Mouse (Mus musculus) intestine, embryonic 16.5 days (tissue): ENCODE measurements at regions not wholly inside any gene's neighbourhood (a gene's known extent, or its start where the extent isn't known, plus 50 kb on each side); places are given as distances from the start of the nearest gene placed in this dataset.

Source experiments
- ATAC-seq: fragments of 200-750 bp; cut with Nextera tagmentation; 2 replicates; pipeline ENCODE4 v1.8.0; 2017; ENCODE audit warnings: moderate TSS enrichment, moderate library complexity
- H3K27ac ChIP-seq: fragments of 300-500 bp; sonication (generic); 2 replicates; pipeline ENCODE4 v1.5.1; 2014; ENCODE audit warnings: mild to moderate bottlenecking, low read length
- H3K27me3 ChIP-seq: fragments of 300-500 bp; sonication (generic); replicated peaks from 2 replicates; pipeline ENCODE4 v1.6.1; 2014; ENCODE audit warnings: low read length, control low read depth, mixed read lengths; ENCODE audit not compliant: control insufficient read depth, insufficient read depth
- H3K36me3 ChIP-seq: fragments of 300-500 bp; sonication (generic); 2 replicates; pipeline ENCODE4 v1.6.1; 2014; ENCODE audit warnings: low read length, control low read depth; ENCODE audit not compliant: control insufficient read depth, insufficient read depth
- H3K4me1 ChIP-seq: fragments of 300-500 bp; sonication (generic); 2 replicates; pipeline ENCODE4 v1.6.1; 2014; ENCODE audit warnings: low read length, control low read depth, mixed read lengths; ENCODE audit not compliant: control insufficient read depth, insufficient read depth
- H3K4me2 ChIP-seq: fragments of 300-500 bp; sonication (generic); 2 replicates; pipeline ENCODE4 v1.6.1; 2014; ENCODE audit warnings: low read depth, low read length, control low read depth
- H3K4me3 ChIP-seq: fragments of 300-500 bp; sonication (generic); 2 replicates; pipeline ENCODE4 v1.5.1; 2014; ENCODE audit warnings: mild to moderate bottlenecking, low read length
- H3K9ac ChIP-seq: fragments of 300-500 bp; sonication (generic); 2 replicates; pipeline ENCODE4 v1.6.1; 2014; ENCODE audit warnings: low read depth, low read length
- H3K9me3 ChIP-seq: fragments of 300-500 bp; sonication (generic); 2 replicates; pipeline ENCODE4 v1.6.1; 2016; ENCODE audit warnings: low read length, control low read depth; ENCODE audit not compliant: control insufficient read depth
- WGBS: fragments of 180-500 bp; shearing (Covaris S2); extraction: QIAGEN DNeasy Blood & Tissue Kit; methylation state at CpG from one replicate; pipeline ENCODE4 v1.1.7; 2014; 5-methylcytosine and 5-hydroxymethylcytosine counted together

DNA sequence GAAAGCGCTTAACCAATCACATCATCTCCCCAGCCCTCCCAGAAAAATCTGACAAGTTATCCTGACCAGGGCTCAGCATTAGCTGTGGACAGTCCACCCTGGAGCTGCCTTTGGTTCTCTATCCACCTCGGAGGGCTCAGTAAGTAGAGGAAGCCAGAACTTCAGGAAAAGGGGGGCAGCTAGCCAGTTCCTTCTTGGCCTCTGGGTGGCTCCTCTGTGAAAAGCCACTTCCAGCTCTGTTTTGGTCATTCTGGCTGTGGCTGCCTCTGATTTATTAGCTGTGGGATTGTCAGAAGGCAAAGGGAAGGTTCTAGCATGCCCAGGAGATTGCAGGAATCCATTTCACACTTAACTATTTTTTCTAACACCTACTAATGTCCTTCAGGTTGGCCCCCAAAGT lies 59.6 kb upstream of the Cux1 start:
- 56% methylated on average over 2 of the region's 2 CpGs for WGBS
- no peak overlapping the region for H3K4me3 ChIP-seq
- H3K4me1 ChIP-seq: peaks cover 5% of the 10 kb centered on the region; the same call in 1 of the 2 replicates
- H3K36me3 ChIP-seq: no peaks in the 10 kb centered on the region
- H3K4me2 ChIP-seq: no peak overlapping the region
- no peak overlapping the region for H3K27ac ChIP-seq
- H3K27me3 ChIP-seq: 0 out of 2 replicates have a peak, but pooled peaks cover 2% of the 10 kb centered on the region
- H3K9me3 ChIP-seq: no peaks in the 10 kb centered on the region
- no peak overlapping the region for H3K9ac ChIP-seq
- no peak for ATAC-seq

DNA sequence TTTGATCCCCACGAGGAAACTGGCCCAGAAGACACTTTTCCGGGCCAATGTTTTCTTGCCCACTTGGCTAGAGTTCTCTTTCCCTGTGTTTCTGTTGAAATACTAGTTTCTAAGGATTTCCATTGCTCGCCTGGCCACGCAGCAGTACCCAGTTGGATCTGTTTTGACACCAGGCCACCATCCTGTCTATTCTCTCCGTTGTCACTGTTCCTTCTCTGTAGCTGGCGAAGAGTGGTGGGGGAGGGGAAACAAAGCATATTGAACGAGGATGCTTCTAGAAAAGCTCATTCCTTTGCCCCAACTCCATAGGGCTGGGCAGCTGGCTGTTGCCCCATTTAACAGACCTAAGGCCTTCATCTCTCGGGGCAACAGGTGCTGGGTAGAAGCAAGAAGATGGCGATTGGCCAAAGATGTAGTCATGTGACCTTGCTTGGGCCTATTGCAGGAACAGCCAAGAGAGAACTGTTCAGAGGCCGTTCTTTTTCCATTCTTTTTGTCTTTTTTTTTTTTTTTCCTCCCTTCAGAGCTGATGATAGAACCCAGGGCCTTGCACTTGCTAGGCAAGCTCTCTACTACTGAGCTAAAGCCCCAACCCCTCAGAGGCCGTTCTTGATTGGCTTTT lies 60.5 kb upstream of the Cux1 start:
- H3K4me3 ChIP-seq: no peak overlapping the region
- 72% methylated on average over 11 of the region's 11 CpGs for WGBS
- H3K4me1 ChIP-seq: peaks cover 2% of the 10 kb centered on the region; the same call in 1 of the 2 replicates
- no peak overlapping the region for H3K9ac ChIP-seq
- no peaks in the 10 kb centered on the region for H3K9me3 ChIP-seq
- ATAC-seq: no peak
- H3K27me3 ChIP-seq: 0 out of 2 replicates have a peak, but pooled peaks cover 2% of the 10 kb centered on the region
- H3K27ac ChIP-seq: no peak overlapping the region
- no peaks in the 10 kb centered on the region for H3K36me3 ChIP-seq
- no peak overlapping the region for H3K4me2 ChIP-seq

DNA sequence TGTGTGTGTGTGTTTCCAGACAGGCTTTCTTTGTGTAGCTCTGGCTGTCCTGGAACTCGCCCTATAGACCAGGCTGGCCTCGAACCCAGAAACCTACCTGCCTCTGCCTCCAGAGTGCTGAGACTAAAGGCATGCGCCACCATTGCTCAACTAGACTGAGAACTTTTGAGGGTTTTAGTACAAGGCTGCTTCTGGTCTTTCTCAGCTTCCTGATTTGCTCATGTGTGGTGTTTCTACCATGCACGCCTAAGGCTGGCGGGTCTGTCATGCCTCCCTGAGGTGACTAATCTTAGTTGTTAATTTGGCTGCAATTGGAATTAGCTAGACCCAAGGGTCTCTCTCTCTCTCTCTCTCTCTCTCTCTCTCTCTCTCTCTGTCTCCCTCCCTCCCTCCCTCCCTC lies 61.2 kb upstream of the Cux1 start:
- no peak overlapping the region for H3K9ac ChIP-seq
- no peak overlapping the region for H3K27ac ChIP-seq
- H3K36me3 ChIP-seq: no peaks in the 10 kb centered on the region
- H3K4me2 ChIP-seq: no peak overlapping the region
- no peaks in the 10 kb centered on the region for H3K4me1 ChIP-seq
- no peak overlapping the region for H3K4me3 ChIP-seq
- H3K9me3 ChIP-seq: no peaks in the 10 kb centered on the region
- no peak for ATAC-seq
- 0 out of 2 replicates have a peak, but pooled peaks cover 2% of the 10 kb centered on the region for H3K27me3 ChIP-seq
- 93% methylated on average over 5 of the region's 5 CpGs for WGBS

DNA sequence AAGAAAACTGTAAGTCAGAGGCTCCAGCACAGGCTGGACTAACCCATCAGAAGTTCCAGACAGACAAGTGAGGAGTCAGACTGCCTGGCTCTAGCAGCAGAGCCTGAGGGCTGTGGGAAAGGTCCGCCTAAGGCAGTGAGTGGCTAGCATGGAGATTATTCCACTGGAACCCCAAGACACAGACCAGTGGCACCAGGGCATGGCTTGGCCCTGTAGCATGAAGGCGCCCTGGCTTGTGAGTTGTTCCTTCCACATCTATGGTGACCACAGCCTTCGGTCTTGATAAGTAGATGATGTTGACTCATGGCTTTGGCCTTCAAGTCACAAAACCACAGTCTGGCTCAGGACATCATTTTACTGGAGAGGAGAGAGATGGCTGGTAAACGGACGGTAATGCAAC lies 60.7 kb upstream of the Myl10 start:
- Histone ChIP-seq H3K36me3 (no peaks in the 10 kb centered on the region), H3K9me3 (no peaks in the 10 kb centered on the region), H3K4me3 (no peak overlapping the region), H3K27ac (no peak overlapping the region), H3K9ac (no peak overlapping the region), H3K4me2 (no peak overlapping the region), H3K4me1 (no peaks in the 10 kb centered on the region), H3K27me3 (no peaks in the 10 kb centered on the region)
- no peak for ATAC-seq
- 76% methylated on average over 5 of the region's 5 CpGs for WGBS

DNA sequence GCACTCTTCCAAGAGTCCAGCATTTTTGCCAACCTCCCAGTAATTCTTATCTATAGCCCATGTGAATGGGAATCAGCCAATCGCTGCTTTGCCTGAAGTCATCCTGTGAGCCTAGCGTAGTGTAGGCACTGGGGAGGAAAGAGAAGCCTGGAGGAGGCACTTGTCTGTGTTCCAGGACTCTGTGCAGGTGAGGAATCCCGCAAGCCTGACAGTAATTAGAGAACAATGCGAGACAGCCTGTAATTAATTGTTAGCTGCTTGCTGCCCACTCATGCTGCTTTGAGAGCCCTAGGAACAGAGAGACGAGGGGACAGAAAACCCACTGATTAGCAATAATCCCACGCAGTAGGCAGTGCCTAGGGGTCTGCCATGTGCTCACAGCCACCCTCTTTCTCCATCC lies 59.0 kb upstream of the Myl10 start:
- no peak overlapping the region for H3K4me3 ChIP-seq
- no peaks in the 10 kb centered on the region for H3K36me3 ChIP-seq
- no peak for ATAC-seq
- no peak overlapping the region for H3K4me2 ChIP-seq
- no peaks in the 10 kb centered on the region for H3K27me3 ChIP-seq
- no peak overlapping the region for H3K9ac ChIP-seq
- no peak overlapping the region for H3K27ac ChIP-seq
- H3K4me1 ChIP-seq: peaks cover 12% of the 10 kb centered on the region
- 68% methylated on average over 6 of the region's 6 CpGs for WGBS
- no peaks in the 10 kb centered on the region for H3K9me3 ChIP-seq

DNA sequence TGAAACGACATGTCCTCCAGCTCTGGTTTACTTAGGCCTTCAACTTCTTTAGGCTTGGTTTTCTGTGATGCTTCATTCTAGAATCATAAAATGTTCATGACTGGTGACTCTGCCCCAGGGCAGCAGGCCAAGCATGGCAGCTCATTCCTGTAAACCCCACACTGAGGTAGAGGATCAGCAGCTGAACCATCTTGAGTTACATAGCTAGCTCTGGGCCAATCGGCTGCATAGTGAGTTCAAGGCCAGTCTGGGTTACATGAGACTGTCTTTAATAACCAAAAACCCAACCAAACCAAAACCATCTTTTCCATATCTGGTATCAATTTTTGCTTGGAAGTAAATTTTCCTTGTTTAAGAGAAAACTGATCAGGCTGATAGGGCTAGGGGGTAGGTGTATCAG lies 57.8 kb upstream of the Myl10 start:
- Histone ChIP-seq H3K4me2 (no peak overlapping the region), H3K36me3 (no peaks in the 10 kb centered on the region), H3K4me3 (no peak overlapping the region), H3K27me3 (no peaks in the 10 kb centered on the region), H3K9me3 (no peaks in the 10 kb centered on the region), H3K9ac (no peak overlapping the region), H3K4me1 (peaks cover 12% of the 10 kb centered on the region), H3K27ac (no peak overlapping the region)
- no peak for ATAC-seq
- 84% methylated on average over 2 of the region's 2 CpGs for WGBS

DNA sequence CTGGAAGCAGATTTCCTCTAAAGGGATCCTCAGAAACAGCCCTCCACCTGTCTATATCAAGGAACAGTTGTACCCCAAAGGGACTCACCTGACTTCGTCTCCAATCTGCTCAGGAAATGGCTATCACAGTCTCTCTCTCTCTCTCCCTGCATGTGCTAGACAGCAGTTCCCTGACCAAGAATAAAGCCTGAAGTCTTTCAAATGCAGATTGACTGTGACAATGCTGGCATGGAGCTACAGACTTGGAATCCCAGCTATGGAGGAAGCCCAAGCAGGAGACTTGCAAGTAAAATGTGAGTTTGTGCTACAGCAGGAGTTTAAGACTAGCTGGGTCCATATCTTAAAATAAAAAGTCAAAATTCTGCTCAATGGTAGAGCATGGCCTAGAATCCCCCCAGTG lies 56.5 kb upstream of the Myl10 start:
- Histone ChIP-seq H3K9ac (no peak overlapping the region), H3K4me1 (peaks cover 12% of the 10 kb centered on the region), H3K4me3 (no peak overlapping the region), H3K36me3 (no peaks in the 10 kb centered on the region), H3K27ac (no peak overlapping the region), H3K4me2 (no peak overlapping the region), H3K9me3 (no peaks in the 10 kb centered on the region), H3K27me3 (no peaks in the 10 kb centered on the region)
- ATAC-seq: no peak
- WGBS: 55% methylated on average over 1 of the region's 1 CpGs

DNA sequence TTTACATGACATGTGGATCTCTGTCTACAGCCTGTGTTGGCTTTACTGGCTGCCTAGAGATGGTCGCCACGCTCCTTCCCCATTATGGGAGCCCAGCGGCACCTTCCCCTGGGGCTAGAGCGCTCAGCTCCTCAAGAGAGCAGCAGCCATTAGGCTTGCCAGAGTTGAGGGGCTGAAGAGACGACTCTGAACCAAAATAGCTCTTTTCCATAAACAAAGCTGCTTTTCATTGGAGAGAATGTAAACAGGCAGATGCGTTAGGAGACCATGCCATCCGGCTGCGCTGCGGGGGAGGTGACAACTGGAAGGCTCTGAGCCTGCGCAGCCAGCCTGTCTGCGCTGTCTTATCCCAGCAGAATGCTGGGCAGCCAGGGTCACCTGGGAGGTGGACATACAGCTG lies 55.1 kb upstream of the Myl10 start:
- peak; percentile 56 for ATAC-seq
- H3K4me2 ChIP-seq: no peak overlapping the region

DNA sequence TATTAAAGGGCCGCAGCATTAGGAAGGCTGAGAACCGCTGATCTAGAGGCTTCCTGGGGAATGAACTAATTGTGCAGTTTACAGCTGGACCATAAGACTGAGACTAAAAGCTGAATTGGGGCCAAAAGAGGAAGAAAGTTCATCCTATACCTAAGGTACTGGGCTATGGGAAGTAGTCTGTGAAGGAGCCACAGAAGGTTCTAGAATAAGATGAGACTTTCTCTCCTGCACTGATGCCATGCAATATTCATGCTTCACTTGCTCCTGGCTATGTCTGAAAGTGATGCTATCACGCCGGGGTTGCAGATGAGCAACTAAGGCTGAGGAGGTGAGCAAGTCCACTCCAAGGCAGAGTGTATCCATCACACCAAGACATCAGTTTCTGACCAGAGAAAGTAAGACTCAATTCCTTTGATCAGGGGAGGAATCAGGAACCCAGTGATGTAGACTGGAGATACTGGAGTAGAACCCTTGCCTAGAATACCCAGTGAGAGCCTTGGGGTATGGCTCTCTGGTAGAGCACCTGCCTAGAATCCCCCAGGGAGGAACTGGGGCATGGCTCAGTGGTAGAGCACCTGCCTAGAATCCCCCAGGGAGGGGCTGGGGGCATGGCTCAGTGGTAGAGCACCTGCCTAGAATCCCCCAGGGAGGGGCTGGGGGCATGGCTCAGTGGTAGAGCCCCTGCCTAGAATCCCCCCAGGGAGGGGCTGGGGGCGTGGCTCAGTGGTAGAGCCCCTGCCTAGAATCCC lies 51.9 kb upstream of the Myl10 start:
- H3K27ac ChIP-seq: no peak overlapping the region
- H3K9me3 ChIP-seq: no peaks in the 10 kb centered on the region
- H3K36me3 ChIP-seq: no peaks in the 10 kb centered on the region
- WGBS: 86% methylated on average over 5 of the region's 5 CpGs
- H3K9ac ChIP-seq: no peak overlapping the region
- H3K4me2 ChIP-seq: no peak overlapping the region
- peaks cover 12% of the 10 kb centered on the region for H3K4me1 ChIP-seq
- no peak overlapping the region for H3K4me3 ChIP-seq
- no peaks in the 10 kb centered on the region for H3K27me3 ChIP-seq
- no peak for ATAC-seq

More for the DNA sequence above, 55.1 kb upstream of the Myl10 start:
- WGBS: 45% methylated on average over 11 of the region's 11 CpGs
- no peaks in the 10 kb centered on the region for H3K36me3 ChIP-seq
- no peaks in the 10 kb centered on the region for H3K9me3 ChIP-seq
- peak overlapping the region; percentile 43 for H3K27ac ChIP-seq
- H3K27me3 ChIP-seq: no peaks in the 10 kb centered on the region
- H3K4me1 ChIP-seq: peaks cover 12% of the 10 kb centered on the region
- H3K4me3 ChIP-seq: no peak overlapping the region
- no peak overlapping the region for H3K9ac ChIP-seq
